Mouse (Mus musculus) heart, embryonic 11.5 days (tissue): ENCODE data around the gene Naa10. TPM values are rescaled to one million over a fixed set of nuclear protein-coding genes. Genes with fewer than 3 reads are reported as not detected.

ENCODE experiments used
- ATAC-seq: fragments of 200-750 bp; cut with Nextera tagmentation; replicated peaks from 2 replicates; pipeline ENCODE4 v1.8.0; 2017; ENCODE audit warnings: moderate library complexity; ENCODE audit not compliant: insufficient number of reproducible peaks, low FRiP score, low TSS enrichment
- H3K27ac ChIP-seq: fragments of 300-500 bp; sonication (generic); 2 replicates; pipeline ENCODE4 v1.5.1; 2014; ENCODE audit warnings: mild to moderate bottlenecking, low read depth, low read length
- H3K27me3 ChIP-seq: fragments of 300-500 bp; sonication (generic); 2 replicates; pipeline ENCODE4 v1.6.1; 2014; ENCODE audit warnings: mild to moderate bottlenecking, low read length, mixed read lengths; ENCODE audit not compliant: control insufficient read depth, insufficient read depth
- H3K36me3 ChIP-seq: fragments of 300-500 bp; sonication (generic); 2 replicates; pipeline ENCODE4 v1.6.1; 2014; ENCODE audit warnings: mild to moderate bottlenecking, low read length, moderate library complexity, mixed read lengths; ENCODE audit not compliant: control insufficient read depth, insufficient read depth
- H3K4me1 ChIP-seq: fragments of 300-500 bp; sonication (generic); 2 replicates; pipeline ENCODE4 v1.6.1; 2014; ENCODE audit warnings: low read length; ENCODE audit not compliant: control insufficient read depth, insufficient read depth
- H3K4me2 ChIP-seq: fragments of 300-500 bp; sonication (generic); 2 replicates; pipeline ENCODE4 v1.6.1; 2014; ENCODE audit warnings: mild to moderate bottlenecking, moderate library complexity
- H3K4me3 ChIP-seq: fragments of 300-500 bp; sonication (generic); 2 replicates; pipeline ENCODE4 v1.5.1; 2014; ENCODE audit warnings: low read depth, low read length
- H3K9ac ChIP-seq: fragments of 300-500 bp; sonication (generic); 2 replicates; pipeline ENCODE4 v1.6.1; 2014; ENCODE audit warnings: mild to moderate bottlenecking, low read depth, low read length, moderate library complexity
- H3K9me3 ChIP-seq: fragments of 300-500 bp; sonication (generic); replicated peaks from 2 replicates; pipeline ENCODE4 v1.6.1; 2016; ENCODE audit warnings: low read length; ENCODE audit not compliant: control insufficient read depth
- WGBS: fragments of 180-500 bp; shearing (Covaris S2); extraction: QIAGEN DNeasy Blood & Tissue Kit; methylation state at CpG from one replicate; pipeline ENCODE4 v1.1.7; 2014; ENCODE audit not compliant: insufficient replicate concordance; 5-methylcytosine and 5-hydroxymethylcytosine counted together
- polyA plus RNA-seq: library from polyadenylated mRNA; unstranded; fragments of >200 nt; fragmentation: Nextera tagmentation; extraction: Ambion mirVana; gene quantifications from 2 replicates; pipeline ENCODE4 v1.2.1, GENCODE M21; 2014

Gene Naa10
- polyA plus RNA-seq, 1 experiment from 2014 or later = 94.3 TPM

GRCm38 (mm10) chrX:73964363-73964762 lies 42.6 kb upstream of the Naa10 start:
- no peaks in the 10 kb centered on the region for H3K27me3 ChIP-seq
- no peaks in the 10 kb centered on the region for H3K36me3 ChIP-seq
- H3K9me3 ChIP-seq = no peaks in the 10 kb centered on the region
- ATAC-seq = no peak
- H3K9ac ChIP-seq = peak overlapping the region; percentile 87
- H3K4me3 ChIP-seq = peak overlapping the region; percentile 70
- no peak overlapping the region for H3K27ac ChIP-seq
- peaks cover 11% of the 10 kb centered on the region; the same call in 1 of the 2 replicates for H3K4me1 ChIP-seq
- WGBS = 51% methylated on average over 3 of the region's 3 CpGs
- peak overlapping the region; percentile 70 for H3K4me2 ChIP-seq

- H3K36me3 ChIP-seq = peaks cover 21% of the 10 kb centered on the region
- H3K27me3 ChIP-seq = no peaks in the 10 kb centered on the region
- 92% methylated on average over 6 of the region's 6 CpGs for WGBS
- no peak overlapping the region for H3K27ac ChIP-seq
- H3K9ac ChIP-seq = no peak overlapping the region
- H3K4me1 ChIP-seq = no peaks in the 10 kb centered on the region
- no peak overlapping the region for H3K4me3 ChIP-seq
- no peaks in the 10 kb centered on the region for H3K9me3 ChIP-seq
- no peak overlapping the region for H3K4me2 ChIP-seq
- no peak for ATAC-seq
These were observed 33.2 kb upstream of the Naa10 start for GRCm38 (mm10) chrX:73954988-73955387.

DNA sequence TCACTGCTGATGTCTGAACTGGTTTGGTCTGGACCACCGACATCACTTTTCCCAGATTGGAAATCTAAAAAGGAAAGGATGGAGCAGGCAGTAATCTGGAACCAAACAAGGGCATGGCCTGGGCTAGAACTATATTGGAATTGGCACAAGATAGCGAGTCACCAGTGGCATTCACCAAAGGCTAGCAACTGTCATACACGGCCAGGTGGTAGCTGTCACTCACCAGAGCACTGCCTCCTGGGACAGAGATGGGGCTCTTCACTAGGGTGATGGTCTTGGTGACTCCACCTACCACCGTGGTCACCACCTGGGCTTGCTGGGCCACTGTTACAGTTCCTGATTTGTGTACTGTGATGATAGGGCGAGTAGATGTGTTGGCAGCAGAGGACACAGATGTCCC lies 30.9 kb upstream of the Naa10 start:
- ATAC-seq = no peak
- Histone ChIP-seq H3K4me2 (no peak overlapping the region), H3K27ac (no peak overlapping the region), H3K9ac (no peak overlapping the region), H3K36me3 (peaks cover 30% of the 10 kb centered on the region), H3K4me1 (no peaks in the 10 kb centered on the region), H3K27me3 (no peaks in the 10 kb centered on the region), H3K4me3 (no peak overlapping the region), H3K9me3 (no peaks in the 10 kb centered on the region)
- 87% methylated on average over 5 of the region's 5 CpGs for WGBS

- H3K4me1 ChIP-seq = no peaks in the 10 kb centered on the region
- peaks cover 35% of the 10 kb centered on the region for H3K36me3 ChIP-seq
- WGBS = 94% methylated on average over 10 of the region's 10 CpGs
- H3K27me3 ChIP-seq = no peaks in the 10 kb centered on the region
- no peaks in the 10 kb centered on the region for H3K9me3 ChIP-seq
- H3K27ac ChIP-seq = no peak overlapping the region
- no peak overlapping the region for H3K9ac ChIP-seq
- no peak for ATAC-seq
- no peak overlapping the region for H3K4me2 ChIP-seq
- H3K4me3 ChIP-seq = no peak overlapping the region
These were observed 27.6 kb upstream of the Naa10 start for GRCm38 (mm10) chrX:73949341-73949740.

DNA sequence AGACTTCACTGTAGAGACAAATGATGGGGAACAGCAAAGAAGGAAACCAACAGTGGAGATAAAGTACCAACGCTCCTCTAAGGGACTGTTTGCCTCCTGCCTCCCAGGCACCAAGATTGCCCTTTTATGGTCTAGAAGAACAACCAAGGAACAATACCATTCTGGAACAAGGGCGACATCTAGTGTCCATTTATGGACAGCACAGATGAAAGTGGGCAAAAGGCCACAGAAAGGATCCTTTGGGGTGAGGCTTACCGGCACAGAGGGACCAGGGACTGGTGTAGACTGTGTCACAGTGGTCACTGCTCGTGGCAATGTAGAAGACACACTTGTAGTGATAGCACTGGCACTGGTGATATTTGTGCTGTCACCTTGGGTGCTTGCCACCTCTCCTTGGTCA lies 26.9 kb upstream of the Naa10 start:
- H3K9me3 ChIP-seq = no peaks in the 10 kb centered on the region
- peak; percentile 29; the same call in 1 of the 2 replicates for ATAC-seq
- no peak overlapping the region for H3K4me2 ChIP-seq
- H3K27ac ChIP-seq = no peak overlapping the region
- no peak overlapping the region for H3K9ac ChIP-seq
- H3K4me1 ChIP-seq = no peaks in the 10 kb centered on the region
- no peaks in the 10 kb centered on the region for H3K27me3 ChIP-seq
- no peak overlapping the region for H3K4me3 ChIP-seq
- H3K36me3 ChIP-seq = peaks cover 37% of the 10 kb centered on the region
- WGBS = 25% methylated on average over 4 of the region's 4 CpGs

- Histone ChIP-seq H3K36me3 (peaks cover 33% of the 10 kb centered on the region), H3K9me3 (no peaks in the 10 kb centered on the region), H3K27ac (no peak overlapping the region), H3K27me3 (no peaks in the 10 kb centered on the region), H3K4me3 (no peak overlapping the region), H3K4me1 (0 out of 2 replicates have a peak, but pooled peaks cover 3% of the 10 kb centered on the region), H3K9ac (no peak overlapping the region), H3K4me2 (no peak overlapping the region)
- ATAC-seq = no peak
- 84% methylated on average over 6 of the region's 6 CpGs for WGBS
These were observed 25.2 kb upstream of the Naa10 start for GRCm38 (mm10) chrX:73946896-73947295.

DNA sequence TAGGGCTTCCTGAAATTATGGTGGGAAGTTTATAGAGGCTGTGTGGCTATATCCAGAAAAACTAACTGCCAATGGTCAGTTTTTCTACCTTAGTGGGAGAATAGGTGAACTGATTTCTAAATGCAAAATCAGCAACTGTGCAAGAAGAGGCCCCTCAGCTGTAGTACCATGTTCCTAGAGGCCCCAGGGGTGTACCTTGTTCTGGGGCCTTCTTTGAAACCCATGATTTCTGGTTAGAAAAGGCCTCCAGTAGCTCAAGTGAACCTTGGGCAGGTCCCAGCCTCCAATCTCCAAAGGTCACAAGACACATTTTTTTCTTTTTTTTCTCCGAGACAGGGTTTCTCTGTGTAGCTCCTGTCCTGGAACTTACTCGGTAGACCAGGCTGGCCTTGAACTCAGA lies 20.6 kb upstream of the Naa10 start:
- 55% methylated on average over 2 of the region's 2 CpGs for WGBS
- no peaks in the 10 kb centered on the region for H3K27me3 ChIP-seq
- no peak overlapping the region for H3K4me2 ChIP-seq
- H3K4me3 ChIP-seq = no peak overlapping the region
- H3K4me1 ChIP-seq = 0 out of 2 replicates have a peak, but pooled peaks cover 3% of the 10 kb centered on the region
- H3K9ac ChIP-seq = no peak overlapping the region
- ATAC-seq = no peak
- H3K27ac ChIP-seq = no peak overlapping the region
- H3K36me3 ChIP-seq = peaks cover 16% of the 10 kb centered on the region
- no peaks in the 10 kb centered on the region for H3K9me3 ChIP-seq

- Histone ChIP-seq H3K4me2 (no peak overlapping the region), H3K27ac (no peak overlapping the region), H3K27me3 (no peaks in the 10 kb centered on the region), H3K4me3 (no peak overlapping the region), H3K36me3 (peaks cover 13% of the 10 kb centered on the region), H3K9me3 (no peaks in the 10 kb centered on the region), H3K9ac (no peak overlapping the region), H3K4me1 (0 out of 2 replicates have a peak, but pooled peaks cover 3% of the 10 kb centered on the region)
- 36% methylated on average over 2 of the region's 2 CpGs for WGBS
- ATAC-seq = no peak
These were observed 20.1 kb upstream of the Naa10 start for GRCm38 (mm10) chrX:73941860-73942259.

GRCm38 (mm10) chrX:73931871-73932270 lies 10.1 kb upstream of the Naa10 start:
- Histone ChIP-seq H3K27ac (no peak overlapping the region), H3K4me3 (no peak overlapping the region), H3K4me2 (no peak overlapping the region), H3K9me3 (no peaks in the 10 kb centered on the region), H3K4me1 (no peaks in the 10 kb centered on the region; the same call in 1 of the 2 replicates), H3K27me3 (no peaks in the 10 kb centered on the region), H3K36me3 (no peaks in the 10 kb centered on the region), H3K9ac (no peak overlapping the region)
- ATAC-seq = no peak
- WGBS = 80% methylated on average over 2 of the region's 2 CpGs
